Mouse (Mus musculus) intestine, embryonic 14.5 days (tissue): ENCODE measurements around the gene Manbal. TPM values are rescaled to one million over a fixed set of nuclear protein-coding genes. Genes with fewer than 3 reads are reported as not detected.

ENCODE experiments used
- ATAC-seq: fragments of 200-750 bp; cut with Nextera tagmentation; replicated peaks from 2 replicates; pipeline ENCODE4 v1.8.0; 2017; ENCODE audit warnings: low read depth, moderate number of reproducible peaks, moderate TSS enrichment, moderate library complexity; ENCODE audit not compliant: low FRiP score, low TSS enrichment
- DNase-seq: peaks from one replicate; pipeline ENCODE4 v3.0.0-alpha.2; 2018; ENCODE audit warnings: low spot score
- H3K27ac ChIP-seq: fragments of 300-500 bp; sonication (generic); 2 replicates; pipeline ENCODE4 v1.5.1; 2014; ENCODE audit warnings: low read depth, mild to moderate bottlenecking, control low read depth
- H3K27me3 ChIP-seq: fragments of 300-500 bp; sonication (generic); replicated peaks from 2 replicates; pipeline ENCODE4 v1.6.1; 2014; ENCODE audit warnings: low read length, control low read depth; ENCODE audit not compliant: control insufficient read depth, insufficient read depth
- H3K36me3 ChIP-seq: fragments of 300-500 bp; sonication (generic); 2 replicates; pipeline ENCODE4 v1.6.1; 2014; ENCODE audit warnings: low read length, control low read depth; ENCODE audit not compliant: control insufficient read depth, insufficient read depth
- H3K4me1 ChIP-seq: fragments of 300-500 bp; sonication (generic); replicated peaks from 2 replicates; pipeline ENCODE4 v1.6.1; 2014; ENCODE audit warnings: low read length, control low read depth, mixed read lengths; ENCODE audit not compliant: control insufficient read depth, insufficient read depth
- H3K4me2 ChIP-seq: fragments of 300-500 bp; sonication (generic); 2 replicates; pipeline ENCODE4 v1.6.1; 2014; ENCODE audit warnings: low read length
- H3K4me3 ChIP-seq: fragments of 300-500 bp; sonication (generic); 2 replicates; pipeline ENCODE4 v1.5.1; 2014; ENCODE audit warnings: low read depth, low read length, control low read depth, mixed read lengths
- H3K9ac ChIP-seq: fragments of 300-500 bp; sonication (generic); 2 replicates; pipeline ENCODE4 v1.6.1; 2014; ENCODE audit warnings: mild to moderate bottlenecking, low read length
- H3K9me3 ChIP-seq: fragments of 300-500 bp; sonication (generic); 2 replicates; pipeline ENCODE4 v1.6.1; 2016; ENCODE audit warnings: low read length, control low read depth; ENCODE audit not compliant: control insufficient read depth
- WGBS: fragments of 180-500 bp; shearing (Covaris S2); extraction: QIAGEN DNeasy Blood & Tissue Kit; methylation state at CpG from one replicate; pipeline ENCODE4 v1.1.7; 2014; 5-methylcytosine and 5-hydroxymethylcytosine counted together
- polyA plus RNA-seq: library from polyadenylated mRNA; unstranded; fragments of >200 nt; fragmentation: Nextera tagmentation; extraction: Ambion mirVana; gene quantifications from 2 replicates; pipeline ENCODE4 v1.2.1, GENCODE M21; 2014

Gene Manbal
- polyA plus RNA-seq, 1 experiment from 2014 or later, result 43.3 TPM

- Histone ChIP-seq H3K4me2 (no peak overlapping the region), H3K9me3 (no peaks in the 10 kb centered on the region), H3K4me3 (no peak overlapping the region), H3K9ac (no peak overlapping the region), H3K27me3 (no peaks in the 10 kb centered on the region), H3K27ac (no peak overlapping the region), H3K4me1 (no peaks in the 10 kb centered on the region; the same call in 1 of the 2 replicates), H3K36me3 (no peaks in the 10 kb centered on the region)
- ATAC-seq, result no peak
- 74% methylated on average over 6 of the region's 6 CpGs for WGBS
- no peak for DNase-seq
Observed at GRCm38 (mm10) chr2:157411151-157411693, 43.8 kb downstream of the Manbal start.

- no peaks in the 10 kb centered on the region for H3K27me3 ChIP-seq
- ATAC-seq (no peak), DNase-seq (no peak)
- H3K4me1 ChIP-seq, result peaks cover 1% of the 10 kb centered on the region; the same call in 1 of the 2 replicates
- H3K4me3 ChIP-seq, result no peak overlapping the region
- H3K4me2 ChIP-seq, result no peak overlapping the region
- no peaks in the 10 kb centered on the region for H3K36me3 ChIP-seq
- no peak overlapping the region for H3K9ac ChIP-seq
- H3K27ac ChIP-seq, result no peak overlapping the region
- H3K9me3 ChIP-seq, result no peaks in the 10 kb centered on the region
- WGBS, result 47% methylated on average over 7 of the region's 7 CpGs
Observed at GRCm38 (mm10) chr2:157412497-157412896, 45.1 kb downstream of the Manbal start.

GRCm38 (mm10) chr2:157417229-157417628 is 49.8 kb downstream of the Manbal start:
- peaks cover 17% of the 10 kb centered on the region for H3K4me1 ChIP-seq
- no peaks in the 10 kb centered on the region for H3K27me3 ChIP-seq
- no peak overlapping the region for H3K4me3 ChIP-seq
- H3K9ac ChIP-seq, result no peak overlapping the region
- no peaks in the 10 kb centered on the region for H3K9me3 ChIP-seq
- H3K27ac ChIP-seq, result peak overlapping the region; percentile 17; the same call in 1 of the 2 replicates
- 64% methylated on average over 6 of the region's 6 CpGs for WGBS
- no peak for ATAC-seq
- H3K36me3 ChIP-seq, result no peaks in the 10 kb centered on the region
- no peak for DNase-seq
- no peak overlapping the region for H3K4me2 ChIP-seq

GRCm38 (mm10) chr2:157418206-157418605 is 50.8 kb downstream of the Manbal start, which contains the start of gene Src:
TSS of gene Src (plus strand) at chr2:157418444.
- H3K9me3 ChIP-seq, result no peaks in the 10 kb centered on the region
- no peaks in the 10 kb centered on the region for H3K36me3 ChIP-seq
- 28% methylated on average over 13 of the region's 13 CpGs for whole genome bisulfite sequencing
- DNase-seq (no peak), ATAC-seq (no peak; the same call in 1 of the 2 replicates)
- no peaks in the 10 kb centered on the region for H3K27me3 ChIP-seq
- peaks cover 27% of the 10 kb centered on the region for H3K4me1 ChIP-seq
- no peak within 1 kb of the TSS for H3K9ac ChIP-seq
- no peak within 1 kb of the TSS for H3K4me3 ChIP-seq
- H3K4me2 ChIP-seq, result 0 out of 2 replicates have a peak within 1 kb of the TSS, but pooled peaks have one; percentile 11
- H3K27ac ChIP-seq, result peak within 1 kb of the TSS; percentile 17; the same call in 1 of the 2 replicates

- no peak overlapping the region for H3K27ac ChIP-seq
- no peak overlapping the region for H3K4me3 ChIP-seq
- 4% methylated on average over 7 of the region's 7 CpGs for WGBS
- no peaks in the 10 kb centered on the region for H3K27me3 ChIP-seq
- H3K4me1 ChIP-seq, result peaks cover 31% of the 10 kb centered on the region
- ATAC-seq (no peak), DNase-seq (no peak)
- H3K9me3 ChIP-seq, result no peaks in the 10 kb centered on the region
- H3K36me3 ChIP-seq, result no peaks in the 10 kb centered on the region
- H3K9ac ChIP-seq, result no peak overlapping the region
- H3K4me2 ChIP-seq, result 0 out of 2 replicates have a peak overlapping the region, but pooled peaks have one; percentile 11
Observed at GRCm38 (mm10) chr2:157418609-157419071, 51.2 kb downstream of the Manbal start.

- no peak overlapping the region for H3K27ac ChIP-seq
- H3K36me3 ChIP-seq, result no peaks in the 10 kb centered on the region
- no peaks in the 10 kb centered on the region for H3K9me3 ChIP-seq
- H3K4me3 ChIP-seq, result no peak overlapping the region
- no peak for ATAC-seq
- no peak overlapping the region for H3K4me2 ChIP-seq
- no peak overlapping the region for H3K9ac ChIP-seq
- peaks cover 33% of the 10 kb centered on the region for H3K4me1 ChIP-seq
- no peak for DNase-seq
- H3K27me3 ChIP-seq, result no peaks in the 10 kb centered on the region
Observed at GRCm38 (mm10) chr2:157419506-157419905, 52.1 kb downstream of the Manbal start.

GRCm38 (mm10) chr2:157420404-157420803 is 53.0 kb downstream of the Manbal start:
- ATAC-seq (no peak), DNase-seq (no peak)
- Histone ChIP-seq H3K4me3 (no peak overlapping the region), H3K36me3 (no peaks in the 10 kb centered on the region), H3K9me3 (no peaks in the 10 kb centered on the region), H3K4me1 (peaks cover 36% of the 10 kb centered on the region), H3K9ac (no peak overlapping the region), H3K27ac (no peak overlapping the region), H3K27me3 (no peaks in the 10 kb centered on the region), H3K4me2 (no peak overlapping the region)
- 70% methylated on average over 4 of the region's 4 CpGs for WGBS

GRCm38 (mm10) chr2:157422062-157422655 is 54.8 kb downstream of the Manbal start:
- Histone ChIP-seq H3K4me1 (peaks cover 52% of the 10 kb centered on the region), H3K36me3 (0 out of 2 replicates have a peak, but pooled peaks cover under 1% of the 10 kb centered on the region), H3K4me2 (no peak overlapping the region), H3K9ac (0 out of 2 replicates have a peak overlapping the region, but pooled peaks have one; percentile 16), H3K27me3 (no peaks in the 10 kb centered on the region), H3K27ac (peak overlapping the region; percentile 93), H3K9me3 (no peaks in the 10 kb centered on the region), H3K4me3 (no peak overlapping the region)
- WGBS, result 56% methylated on average over 11 of the region's 11 CpGs
- ATAC-seq, result no peak
- no peak for DNase-seq
